Mouse (Mus musculus) midbrain, embryonic 13.5 days (tissue): ENCODE measurements around the gene Grm8. TPM values are rescaled to one million over a fixed set of nuclear protein-coding genes. Genes with fewer than 3 reads are reported as not detected.
A peak's percentile ranks its signal among the peaks of the same experiment; 100 is the strongest.

ENCODE experiments used
- ATAC-seq: fragments of 200-750 bp; cut with Nextera tagmentation; 2 replicates; pipeline ENCODE4 v1.8.0; 2017; ENCODE audit warnings: mild to moderate bottlenecking, moderate TSS enrichment, moderate library complexity
- H3K27ac ChIP-seq: fragments of 300-500 bp; sonication (generic); 2 replicates; pipeline ENCODE4 v1.5.1; 2015; ENCODE audit warnings: inconsistent platforms, mild to moderate bottlenecking, moderate library complexity
- H3K27me3 ChIP-seq: fragments of 300-500 bp; sonication (generic); 2 replicates; pipeline ENCODE4 v1.6.1; 2015; ENCODE audit warnings: mild to moderate bottlenecking, inconsistent platforms
- H3K36me3 ChIP-seq: fragments of 300-500 bp; sonication (generic); 2 replicates; pipeline ENCODE4 v1.6.1; 2015; ENCODE audit warnings: mild to moderate bottlenecking, inconsistent platforms
- H3K4me1 ChIP-seq: fragments of 300-500 bp; sonication (generic); replicated peaks from 2 replicates; pipeline ENCODE4 v1.6.1; 2015; ENCODE audit warnings: inconsistent platforms
- H3K4me2 ChIP-seq: fragments of 300-500 bp; sonication (generic); replicated peaks from 2 replicates; pipeline ENCODE4 v1.6.1; 2015; ENCODE audit warnings: moderate library complexity, mild to moderate bottlenecking, inconsistent platforms
- H3K4me3 ChIP-seq: fragments of 300-500 bp; sonication (generic); replicated peaks from 2 replicates; pipeline ENCODE4 v1.5.1; 2015; ENCODE audit warnings: mild to moderate bottlenecking, inconsistent platforms
- H3K9ac ChIP-seq: fragments of 300-500 bp; sonication (generic); replicated peaks from 2 replicates; pipeline ENCODE4 v1.6.1; 2015; ENCODE audit warnings: mild to moderate bottlenecking, inconsistent platforms
- H3K9me3 ChIP-seq: fragments of 300-500 bp; sonication (generic); 2 replicates; pipeline ENCODE4 v1.6.1; 2016; ENCODE audit warnings: mild to moderate bottlenecking, inconsistent platforms
- WGBS: fragments of 180-500 bp; shearing (Covaris S2); methylation state at CpG from one replicate; pipeline ENCODE4 v1.1.7; 2015; 5-methylcytosine and 5-hydroxymethylcytosine counted together
- polyA plus RNA-seq: library from polyadenylated mRNA; unstranded; fragments of >200 nt; fragmentation: Nextera tagmentation; extraction: Ambion mirVana; gene quantifications from 2 replicates; pipeline ENCODE4 v1.2.1, GENCODE M21; 2015

Gene Grm8
- polyA plus RNA-seq, 1 experiment from 2014 or later, result 7.1 TPM

DNA sequence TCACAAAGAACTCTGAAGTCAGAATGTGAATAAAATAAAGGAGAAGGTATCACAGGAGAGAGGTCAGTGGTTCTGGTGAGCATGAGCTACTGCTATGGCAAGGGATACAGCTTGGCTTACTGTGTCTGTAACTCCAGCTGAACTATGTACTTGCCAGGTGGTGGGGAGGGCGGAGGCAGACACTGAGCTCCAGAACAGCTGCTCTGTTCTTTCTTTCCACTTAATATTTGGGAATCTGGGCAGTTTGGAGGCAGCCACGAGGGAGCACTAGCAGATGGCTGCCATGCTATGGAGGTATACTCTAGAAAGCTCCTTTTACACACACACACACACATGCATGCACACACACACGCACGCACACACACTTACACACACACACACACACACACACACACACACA lies 726.5 kb downstream of the Grm8 start:
- H3K9me3 ChIP-seq, result no peaks in the 10 kb centered on the region
- no peak overlapping the region for H3K27ac ChIP-seq
- H3K4me3 ChIP-seq, result no peak overlapping the region
- H3K27me3 ChIP-seq, result no peaks in the 10 kb centered on the region
- H3K4me1 ChIP-seq, result no peaks in the 10 kb centered on the region
- WGBS, result 72% methylated on average over 4 of the region's 4 CpGs
- no peak overlapping the region for H3K9ac ChIP-seq
- H3K4me2 ChIP-seq, result no peak overlapping the region
- no peaks in the 10 kb centered on the region for H3K36me3 ChIP-seq
- peak; percentile 82 for ATAC-seq

DNA sequence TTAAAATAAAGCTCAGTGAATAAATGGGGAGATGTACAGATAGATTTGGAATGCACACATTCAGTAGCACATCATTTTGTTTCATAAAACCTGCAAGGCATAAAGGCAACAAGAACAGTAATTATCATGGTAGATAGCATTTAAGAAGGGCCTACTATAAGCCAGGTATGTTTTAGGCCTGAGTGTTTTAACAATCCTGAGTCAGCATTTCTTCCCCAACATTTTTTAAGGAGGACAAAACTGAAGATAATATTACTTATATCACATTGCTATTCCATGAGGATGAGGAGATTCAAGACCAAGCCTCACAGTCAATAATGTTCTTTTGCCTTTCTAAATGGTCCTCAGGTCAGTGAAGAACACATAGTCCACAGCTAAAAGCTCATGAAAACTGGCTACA lies 762.6 kb downstream of the Grm8 start:
- no peak overlapping the region for H3K27ac ChIP-seq
- no peak overlapping the region for H3K4me3 ChIP-seq
- H3K27me3 ChIP-seq, result no peaks in the 10 kb centered on the region
- no peaks in the 10 kb centered on the region for H3K36me3 ChIP-seq
- no peak overlapping the region for H3K9ac ChIP-seq
- no peak for ATAC-seq
- no peak overlapping the region for H3K4me2 ChIP-seq
- no peaks in the 10 kb centered on the region for H3K4me1 ChIP-seq
- H3K9me3 ChIP-seq, result no peaks in the 10 kb centered on the region

DNA sequence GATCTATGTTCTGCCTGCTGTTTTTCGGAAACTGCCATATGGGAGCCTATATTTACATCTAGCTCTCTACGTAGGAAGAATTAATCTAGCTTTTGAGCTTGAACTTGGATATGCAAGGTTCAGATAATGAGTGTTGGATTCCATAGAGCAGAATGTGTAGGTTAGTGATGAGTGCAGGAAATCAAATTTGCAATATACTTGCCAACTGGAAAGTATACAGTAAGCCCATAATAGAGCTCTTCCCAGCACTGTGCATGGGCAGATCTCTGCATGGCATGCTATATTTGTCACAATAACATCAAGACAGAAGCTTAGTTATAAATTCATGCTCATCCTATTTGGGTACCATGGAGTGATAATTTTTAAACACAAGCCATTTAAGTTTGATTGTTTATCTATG lies 763.9 kb downstream of the Grm8 start:
- no peak for ATAC-seq
- Histone ChIP-seq H3K9me3 (no peaks in the 10 kb centered on the region), H3K36me3 (no peaks in the 10 kb centered on the region), H3K9ac (no peak overlapping the region), H3K4me3 (no peak overlapping the region), H3K4me2 (no peak overlapping the region), H3K4me1 (no peaks in the 10 kb centered on the region), H3K27me3 (no peaks in the 10 kb centered on the region), H3K27ac (no peak overlapping the region)
- WGBS, result 73% methylated on average over 2 of the region's 2 CpGs

DNA sequence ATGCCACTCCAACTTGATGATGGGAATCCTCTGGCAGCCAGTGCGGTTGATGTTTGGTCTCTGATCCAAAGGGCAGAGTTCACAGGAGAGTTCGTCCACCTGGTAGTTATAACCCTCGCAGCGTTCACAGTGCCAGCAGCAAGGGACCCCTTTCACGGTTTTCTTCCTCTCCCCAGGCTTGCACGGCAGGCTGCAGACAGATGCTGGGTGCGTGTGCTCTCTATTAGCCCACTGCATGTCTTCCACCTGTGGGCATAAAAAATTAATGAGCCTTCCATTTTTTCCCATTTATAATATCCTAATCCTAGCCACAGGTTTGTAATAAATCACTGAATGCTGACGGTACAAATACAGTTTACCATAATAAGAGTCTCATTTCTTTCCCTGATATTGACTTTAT lies 771.2 kb downstream of the Grm8 start:
- Histone ChIP-seq H3K27ac (no peak overlapping the region), H3K9me3 (no peaks in the 10 kb centered on the region), H3K36me3 (no peaks in the 10 kb centered on the region), H3K4me3 (no peak overlapping the region), H3K27me3 (no peaks in the 10 kb centered on the region), H3K9ac (no peak overlapping the region), H3K4me1 (no peaks in the 10 kb centered on the region), H3K4me2 (no peak overlapping the region)
- no peak for ATAC-seq
- WGBS, result 88% methylated on average over 8 of the region's 8 CpGs

DNA sequence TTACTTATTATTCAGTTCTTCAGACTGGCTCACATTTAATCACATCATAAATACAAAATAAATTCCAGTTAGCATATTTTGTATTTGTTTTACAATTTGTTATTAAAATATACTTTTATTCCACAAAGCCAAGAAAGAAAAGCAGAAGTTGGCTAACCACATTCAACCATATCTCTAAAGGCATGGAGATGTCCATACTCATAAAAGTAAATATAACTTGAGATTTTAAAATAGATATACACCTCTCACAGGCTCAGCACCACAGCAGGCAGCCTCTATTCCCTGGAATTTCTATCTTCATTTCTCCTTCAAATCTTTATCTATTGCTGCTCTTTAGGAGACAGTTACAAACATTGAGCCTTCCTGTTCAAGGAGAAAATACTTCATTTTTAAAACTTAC lies 774.5 kb downstream of the Grm8 start:
- Histone ChIP-seq H3K27ac (no peak overlapping the region), H3K9me3 (no peaks in the 10 kb centered on the region), H3K4me1 (no peaks in the 10 kb centered on the region), H3K27me3 (no peaks in the 10 kb centered on the region), H3K36me3 (no peaks in the 10 kb centered on the region), H3K4me3 (no peak overlapping the region), H3K4me2 (no peak overlapping the region), H3K9ac (no peak overlapping the region)
- ATAC-seq, result no peak

DNA sequence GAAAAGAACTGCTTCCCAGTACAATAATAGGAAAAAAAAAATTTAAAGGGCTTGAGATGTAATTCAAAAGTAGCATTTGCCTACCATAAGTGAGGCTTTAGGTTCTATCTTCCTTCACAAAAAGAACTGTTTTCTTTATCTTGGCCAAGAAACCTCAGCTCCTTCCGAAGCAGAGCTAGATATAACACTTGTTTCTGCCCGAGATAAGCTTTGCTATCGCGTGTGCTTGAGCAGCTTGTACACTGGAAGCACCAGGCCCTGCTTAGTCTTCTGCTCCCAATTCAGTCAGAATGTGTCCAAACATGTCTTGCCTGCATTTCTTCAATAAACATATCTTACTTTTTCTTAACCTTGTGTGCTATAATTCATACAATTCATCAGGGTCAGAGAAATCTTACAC lies 783.8 kb downstream of the Grm8 start:
- no peak overlapping the region for H3K4me2 ChIP-seq
- no peak overlapping the region for H3K9ac ChIP-seq
- no peak overlapping the region for H3K27ac ChIP-seq
- H3K36me3 ChIP-seq, result no peaks in the 10 kb centered on the region
- 95% methylated on average over 4 of the region's 4 CpGs for WGBS
- no peaks in the 10 kb centered on the region for H3K4me1 ChIP-seq
- no peaks in the 10 kb centered on the region for H3K9me3 ChIP-seq
- ATAC-seq, result no peak
- no peak overlapping the region for H3K4me3 ChIP-seq
- H3K27me3 ChIP-seq, result no peaks in the 10 kb centered on the region

DNA sequence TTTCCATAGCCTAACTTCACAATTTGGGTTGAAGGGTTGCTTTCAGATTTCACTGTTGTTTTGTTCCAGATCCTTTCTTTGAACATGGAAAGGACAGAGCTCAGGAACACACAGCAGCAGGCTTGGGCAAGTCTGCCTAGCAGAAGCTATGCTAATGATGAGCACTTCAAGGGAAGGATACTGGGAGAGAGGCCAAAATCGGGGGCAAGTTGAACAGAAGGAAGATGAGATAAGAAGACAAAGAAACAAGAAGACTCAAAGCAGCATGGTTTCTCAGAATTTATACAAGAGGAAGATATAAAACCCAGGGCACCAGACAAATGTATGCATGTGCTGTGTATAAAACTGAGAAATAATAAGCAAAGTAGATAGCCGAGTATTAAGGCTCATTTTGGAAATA lies 786.7 kb downstream of the Grm8 start:
- Histone ChIP-seq H3K4me1 (no peaks in the 10 kb centered on the region), H3K9me3 (no peaks in the 10 kb centered on the region), H3K4me2 (no peak overlapping the region), H3K9ac (no peak overlapping the region), H3K27me3 (no peaks in the 10 kb centered on the region), H3K36me3 (no peaks in the 10 kb centered on the region), H3K27ac (no peak overlapping the region), H3K4me3 (no peak overlapping the region)
- peak; percentile 60; the same call in 1 of the 2 replicates for ATAC-seq
- WGBS, result 63% methylated on average over 2 of the region's 2 CpGs

DNA sequence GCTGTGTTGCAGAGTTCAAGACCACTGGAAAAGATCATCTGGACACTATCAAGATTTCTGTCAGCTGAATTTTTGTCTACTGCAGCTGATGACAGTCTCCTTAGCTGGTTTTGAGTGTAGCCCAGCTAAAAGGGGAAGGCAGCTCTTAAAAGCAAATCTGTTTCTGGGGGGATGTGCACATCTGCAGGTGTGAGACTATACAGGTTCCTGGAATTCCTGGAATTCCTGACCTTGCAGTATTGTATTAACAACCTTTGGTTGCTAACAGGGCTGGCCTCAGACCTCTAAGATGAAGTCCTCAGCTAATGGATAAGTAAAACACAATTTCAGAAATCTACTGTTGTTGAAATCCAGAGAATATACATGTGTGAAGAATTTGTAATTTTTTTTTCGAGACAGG lies 788.7 kb downstream of the Grm8 start:
- Histone ChIP-seq H3K4me1 (no peaks in the 10 kb centered on the region), H3K27me3 (no peaks in the 10 kb centered on the region), H3K36me3 (no peaks in the 10 kb centered on the region), H3K27ac (no peak overlapping the region), H3K9ac (no peak overlapping the region), H3K4me2 (no peak overlapping the region), H3K4me3 (no peak overlapping the region), H3K9me3 (no peaks in the 10 kb centered on the region)
- no peak for ATAC-seq
- WGBS, result 81% methylated on average over 1 of the region's 1 CpGs

DNA sequence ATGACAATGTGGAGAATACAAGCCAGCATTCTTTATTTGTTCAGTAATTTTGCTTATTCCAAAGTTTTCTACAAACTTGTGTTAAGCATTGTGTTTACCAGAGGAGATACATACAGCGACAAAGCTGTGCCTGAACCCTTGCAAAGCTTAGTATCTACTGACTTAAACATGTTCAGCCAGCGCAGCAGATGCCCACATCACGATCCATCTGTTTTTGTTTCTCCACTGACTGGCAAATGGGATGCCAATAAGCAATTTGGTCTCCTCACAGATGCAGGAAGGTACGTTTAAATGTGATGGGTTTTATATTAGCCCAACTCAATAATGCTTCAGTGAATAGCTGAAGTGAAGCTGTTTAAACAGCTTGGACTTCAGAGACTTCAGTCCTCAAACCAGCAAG lies 794.8 kb downstream of the Grm8 start:
- Histone ChIP-seq H3K9ac (no peak overlapping the region), H3K27me3 (no peaks in the 10 kb centered on the region), H3K27ac (no peak overlapping the region), H3K4me3 (no peak overlapping the region), H3K36me3 (no peaks in the 10 kb centered on the region), H3K4me2 (no peak overlapping the region), H3K4me1 (no peaks in the 10 kb centered on the region), H3K9me3 (no peaks in the 10 kb centered on the region)
- ATAC-seq, result no peak
- 88% methylated on average over 4 of the region's 4 CpGs for WGBS

DNA sequence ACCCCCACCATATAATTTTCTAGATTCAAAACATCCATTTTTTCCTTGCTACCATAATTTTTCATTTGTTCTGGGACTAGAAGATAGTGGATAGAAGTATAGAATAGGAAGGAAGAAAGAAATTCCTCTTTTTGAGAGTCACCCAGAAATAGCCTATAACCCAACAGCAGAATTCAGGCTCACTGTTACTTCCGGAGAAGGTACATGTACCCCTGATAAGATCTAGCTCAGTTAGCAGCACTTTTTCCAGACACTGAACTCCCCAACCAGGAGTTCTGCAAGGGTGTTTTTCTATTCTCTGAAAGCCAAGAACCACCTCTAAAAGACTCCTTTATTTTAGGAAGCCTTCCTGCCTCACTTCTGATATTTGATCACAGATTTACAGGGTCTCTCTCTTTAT lies 816.4 kb downstream of the Grm8 start:
- Histone ChIP-seq H3K27ac (no peak overlapping the region), H3K4me2 (no peak overlapping the region), H3K4me1 (0 out of 2 replicates have a peak, but pooled peaks cover 3% of the 10 kb centered on the region), H3K9me3 (no peaks in the 10 kb centered on the region), H3K27me3 (no peaks in the 10 kb centered on the region), H3K9ac (no peak overlapping the region), H3K36me3 (no peaks in the 10 kb centered on the region), H3K4me3 (no peak overlapping the region)
- WGBS, result 81% methylated on average over 1 of the region's 1 CpGs
- ATAC-seq, result no peak

DNA sequence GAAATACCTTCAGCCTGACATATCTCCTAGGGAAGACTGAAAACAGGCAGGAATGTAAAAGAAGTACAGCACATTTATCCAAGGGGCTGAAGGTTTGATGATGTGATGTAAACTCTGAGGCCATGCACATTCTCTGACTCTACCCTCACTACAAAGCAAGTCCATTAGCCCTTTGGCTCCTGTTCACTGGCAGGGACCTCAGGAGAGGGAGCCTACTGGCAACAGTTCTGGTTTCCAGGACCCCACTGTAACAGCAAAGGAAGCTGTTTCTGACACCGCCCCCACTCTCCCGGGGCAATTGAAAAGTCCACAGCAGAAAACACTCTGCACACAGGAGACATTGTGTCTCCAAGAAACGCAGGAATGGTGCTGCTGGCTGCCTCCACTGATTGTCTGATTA lies 817.6 kb downstream of the Grm8 start:
- Histone ChIP-seq H3K4me2 (no peak overlapping the region), H3K4me3 (no peak overlapping the region), H3K36me3 (no peaks in the 10 kb centered on the region), H3K27me3 (no peaks in the 10 kb centered on the region), H3K27ac (no peak overlapping the region), H3K4me1 (0 out of 2 replicates have a peak, but pooled peaks cover 3% of the 10 kb centered on the region), H3K9me3 (no peaks in the 10 kb centered on the region), H3K9ac (no peak overlapping the region)
- 0 out of 2 replicates have a peak, but pooled peaks have one; percentile 37 for ATAC-seq
- WGBS, result 75% methylated on average over 3 of the region's 3 CpGs

DNA sequence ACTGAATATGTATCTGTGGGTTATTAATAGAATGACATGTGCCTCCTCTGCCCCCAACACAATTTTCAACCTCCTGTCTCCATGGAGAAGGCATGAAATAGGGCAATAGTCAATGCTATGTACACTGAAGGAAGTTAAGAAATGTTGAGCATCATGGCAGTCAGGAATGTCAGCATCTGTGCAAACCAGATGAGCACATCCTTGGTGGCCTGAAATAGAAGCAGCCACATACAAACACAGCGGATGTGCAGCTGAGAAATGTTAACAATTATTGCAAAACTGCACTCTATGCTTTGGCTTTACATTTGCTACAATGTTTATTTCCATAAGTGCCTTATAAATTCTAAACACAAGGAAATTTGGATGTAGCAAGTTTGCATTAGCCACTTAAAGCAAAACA lies 819.0 kb downstream of the Grm8 start:
- H3K4me1 ChIP-seq, result 0 out of 2 replicates have a peak, but pooled peaks cover 3% of the 10 kb centered on the region
- 86% methylated on average over 1 of the region's 1 CpGs for WGBS
- H3K4me3 ChIP-seq, result no peak overlapping the region
- no peaks in the 10 kb centered on the region for H3K9me3 ChIP-seq
- no peak overlapping the region for H3K27ac ChIP-seq
- H3K4me2 ChIP-seq, result no peak overlapping the region
- no peaks in the 10 kb centered on the region for H3K36me3 ChIP-seq
- ATAC-seq, result no peak
- no peak overlapping the region for H3K9ac ChIP-seq
- H3K27me3 ChIP-seq, result no peaks in the 10 kb centered on the region

DNA sequence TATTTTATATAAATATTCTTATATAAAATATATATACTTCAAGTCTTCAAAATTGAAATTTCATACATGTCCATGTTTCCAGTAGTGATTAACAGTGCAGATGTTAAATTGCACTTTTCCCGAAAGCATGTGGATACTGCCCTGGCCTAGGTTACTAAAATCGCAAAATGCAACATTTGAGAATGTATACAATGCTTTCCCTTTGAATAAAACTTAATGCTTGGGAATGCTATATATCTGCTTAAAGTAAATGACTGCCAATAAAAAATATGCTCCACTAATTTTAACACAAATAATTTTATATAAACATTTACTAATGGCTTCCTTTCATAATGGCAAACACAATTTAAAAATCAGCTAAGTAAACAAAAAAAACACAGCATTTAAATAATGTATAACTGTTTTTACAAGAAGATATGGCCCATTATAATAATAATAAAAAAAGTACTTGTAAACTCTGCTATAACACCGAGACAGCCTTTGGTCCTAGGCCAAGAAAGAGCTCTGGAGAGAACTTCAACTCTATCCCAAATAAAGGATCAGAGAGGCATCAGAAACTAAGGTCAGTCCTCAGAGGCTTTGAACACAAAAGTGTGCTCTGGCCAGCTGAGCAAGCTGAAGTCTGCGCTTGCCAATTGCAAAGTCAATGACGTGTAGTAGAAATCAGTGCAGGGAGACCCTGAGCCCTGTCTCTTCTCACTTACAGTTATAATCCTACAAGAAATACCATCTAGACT lies 820.5 kb downstream of the Grm8 start:
- no peaks in the 10 kb centered on the region for H3K9me3 ChIP-seq
- no peak overlapping the region for H3K4me3 ChIP-seq
- no peak overlapping the region for H3K27ac ChIP-seq
- no peak for ATAC-seq
- no peaks in the 10 kb centered on the region for H3K36me3 ChIP-seq
- H3K4me2 ChIP-seq, result no peak overlapping the region
- 0 out of 2 replicates have a peak, but pooled peaks cover 3% of the 10 kb centered on the region for H3K4me1 ChIP-seq
- 87% methylated on average over 5 of the region's 5 CpGs for WGBS
- H3K27me3 ChIP-seq, result no peaks in the 10 kb centered on the region
- no peak overlapping the region for H3K9ac ChIP-seq
